Mouse (Mus musculus) hematopoietic stem cell, adult 5-6 weeks (primary cell): ENCODE measurements around the gene Ugt2b37. TPM values are rescaled to one million over a fixed set of nuclear protein-coding genes. Genes with fewer than 3 reads are reported as not detected.
"Not testable (repeated sequence)": the region's sequence is repeated elsewhere in the genome, so short reads cannot be mapped to it uniquely, and the experiment has no call there.

ENCODE experiments used
- ATAC-seq, 2 experiments: fragments of 125-278 bp in 1 of 2; replicated peaks in 1 of 2; 2 replicates each; pipeline ENCODE4 v1.8.0; 2016 to 2017; ENCODE audit warnings: inconsistent platforms in 2 of 2, mild to moderate bottlenecking in 2 of 2, moderate number of reproducible peaks in 2 of 2, low read depth in 1 of 2, moderate TSS enrichment in 1 of 2; ENCODE audit not compliant: low FRiP score in 2 of 2, poor library complexity in 2 of 2, severe bottlenecking in 2 of 2, insufficient read depth in 1 of 2, low TSS enrichment in 1 of 2
- total RNA-seq: library from RNA; stranded (forward); fragments of 172-1452, 232-1000 nt; gene quantifications from 2 replicates; pipeline ENCODE4 v1.2.3, GENCODE M21; 2017

Gene Ugt2b37
- total RNA-seq: not detected in 2 replicates

DNA sequence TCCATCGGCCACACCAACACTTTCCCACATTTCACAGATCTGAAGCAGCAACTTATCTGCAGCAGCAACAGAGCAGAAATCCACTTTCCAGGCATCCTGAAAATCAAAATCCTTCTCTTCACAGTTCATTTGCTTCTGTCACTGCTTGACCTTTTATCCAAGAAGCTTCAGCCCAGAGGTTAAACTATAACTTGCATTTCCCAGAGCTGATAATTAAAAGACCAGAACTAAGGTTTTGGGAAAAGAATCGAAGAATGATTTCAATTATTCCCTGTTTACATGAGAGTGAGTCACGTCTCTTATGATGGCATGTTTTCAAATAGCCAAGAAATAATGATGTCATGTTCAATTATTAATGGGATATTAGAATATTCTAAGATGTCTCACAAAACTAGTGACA lies at the start of gene Ugt2b37:
Gene Ugt2b37 (minus strand): TSS at position 129 of the 400 bp plus-strand sequence.
- ATAC-seq: not testable (repeated sequence)

DNA sequence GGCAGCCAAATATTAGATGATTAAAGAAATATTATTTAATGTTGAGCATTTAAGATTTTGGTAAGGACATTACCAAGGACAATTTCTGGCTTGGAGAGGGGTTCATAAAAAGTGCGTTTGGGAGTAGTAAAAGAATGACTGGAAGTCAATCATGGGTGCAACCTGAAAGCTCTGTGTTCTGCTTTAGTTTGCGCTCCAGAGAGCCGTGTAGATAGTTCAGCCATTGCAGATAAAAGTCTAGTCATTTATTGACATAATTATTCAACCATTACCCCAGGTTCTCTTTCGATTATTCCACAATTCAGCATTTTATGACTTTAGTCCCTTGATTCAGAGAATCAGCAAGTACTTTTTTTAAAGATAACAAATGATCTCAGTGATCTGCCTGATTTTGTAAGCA lies 31.6 kb upstream of the Ugt2b37 start:
- not testable (repeated sequence) for ATAC-seq

DNA sequence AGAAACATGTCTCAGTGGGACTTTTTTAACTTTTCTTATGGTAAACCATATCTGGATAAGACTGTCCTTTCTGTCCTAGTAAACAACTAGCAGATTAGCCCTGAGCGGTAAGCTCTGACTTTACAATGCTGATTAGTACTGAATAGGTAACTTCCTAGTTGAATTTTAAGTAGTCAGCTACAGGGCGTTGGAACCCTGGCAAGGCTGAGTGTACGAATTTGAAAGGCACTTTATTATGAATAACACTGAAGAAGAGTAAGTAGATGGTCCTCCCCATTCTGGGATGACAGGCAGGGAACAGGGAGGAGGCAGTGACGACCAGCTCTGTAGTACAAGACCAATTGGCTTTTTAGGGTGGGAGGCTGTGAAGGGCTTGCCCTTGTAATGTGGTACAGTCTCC lies 21.4 kb upstream of the Ugt2b37 start:
- ATAC-seq: not testable (repeated sequence)

GRCm38 (mm10) chr5:87275581-87275980 lies 21.0 kb upstream of the Ugt2b37 start:
- no peak for ATAC-seq

DNA sequence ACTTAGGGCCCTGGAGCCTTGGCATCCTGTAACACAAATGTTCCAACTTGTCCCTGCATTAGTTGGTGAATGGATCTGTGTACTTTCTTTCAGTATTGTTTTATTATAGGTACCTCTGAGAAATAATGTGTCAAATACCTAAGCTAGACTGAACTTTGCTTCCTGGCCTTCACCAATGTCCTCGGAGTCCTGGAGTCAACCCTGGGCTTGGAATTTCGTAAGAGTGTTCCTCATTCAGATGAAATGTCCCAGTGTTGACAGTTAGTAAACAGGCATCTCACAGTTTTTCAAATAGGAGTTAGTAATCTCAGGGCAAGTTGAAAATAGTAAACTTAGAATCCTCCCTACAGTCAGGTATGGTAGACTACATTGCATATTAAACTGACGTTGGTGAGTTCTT lies 1.2 kb upstream of the Ugt2b37 start:
- ATAC-seq: no peak

- ATAC-seq: not testable (repeated sequence)
Measured at GRCm38 (mm10) chr5:87242140-87242539, 12.5 kb downstream of the Ugt2b37 start.

DNA sequence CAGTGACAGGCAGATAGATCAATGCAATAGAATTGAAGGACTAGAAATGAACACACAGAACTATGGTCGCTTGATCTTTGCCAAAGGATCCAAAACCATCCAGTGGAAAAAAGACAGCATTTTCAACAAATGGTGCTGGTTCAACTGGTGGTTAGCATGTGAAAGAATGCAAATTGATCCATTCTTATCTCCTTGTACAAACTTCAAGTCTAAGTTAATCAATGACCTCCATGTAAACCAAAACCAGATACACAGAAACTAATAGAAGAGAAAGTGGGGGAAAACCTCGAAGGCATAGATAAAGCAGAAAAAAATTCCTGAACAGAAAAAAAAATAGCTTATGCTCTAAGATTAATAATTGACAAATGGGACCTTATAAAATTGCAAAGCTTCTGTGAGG lies 58.2 kb downstream of the Ugt2b37 start:
- not testable (repeated sequence) for ATAC-seq

Other genes starting within 250 kb of the Ugt2b37 start
- gene Ugt2b36, start 162.2 kb downstream of the Ugt2b37 start, total RNA-seq: not detected in 2 replicates
- gene Ugt2b5, start 114.5 kb downstream of the Ugt2b37 start, total RNA-seq: not detected in 2 replicates
- not detected in 2 replicates for gene Ugt2a3, start 82.4 kb upstream of the Ugt2b37 start, total RNA-seq
- not detected in 2 replicates for gene Ugt2b38, start 169.4 kb upstream of the Ugt2b37 start, total RNA-seq
- gene Ugt2a2, start 227.5 kb upstream of the Ugt2b37 start, total RNA-seq: not detected in 2 replicates
- gene Gm43638, start 232.0 kb upstream of the Ugt2b37 start, total RNA-seq: not detected in 2 replicates
- gene Ugt2a1, start 236.1 kb upstream of the Ugt2b37 start, total RNA-seq: not detected in 2 replicates